Mouse (Mus musculus) liver, embryonic 12.5 days (tissue): ENCODE measurements around the gene Lctl. TPM values are rescaled to one million over a fixed set of nuclear protein-coding genes. Genes with fewer than 3 reads are reported as not detected.
"Not testable (repeated sequence)": the region's sequence is repeated elsewhere in the genome, so short reads cannot be mapped to it uniquely, and the experiment has no call there.

ENCODE experiments used
- ATAC-seq: fragments of 200-750 bp; cut with Nextera tagmentation; 2 replicates; pipeline ENCODE4 v1.8.0; 2017; ENCODE audit warnings: moderate number of reproducible peaks, mild to moderate bottlenecking, moderate library complexity
- H3K27ac ChIP-seq: fragments of 300-500 bp; sonication (generic); 2 replicates; pipeline ENCODE4 v1.5.1; 2016; ENCODE audit warnings: mild to moderate bottlenecking
- H3K27me3 ChIP-seq: fragments of 300-500 bp; sonication (generic); replicated peaks from 2 replicates; pipeline ENCODE4 v1.6.1; 2016; ENCODE audit warnings: mild to moderate bottlenecking, moderate library complexity
- H3K36me3 ChIP-seq: fragments of 300-500 bp; sonication (generic); 2 replicates; pipeline ENCODE4 v1.6.1; 2016; ENCODE audit warnings: mild to moderate bottlenecking, moderate library complexity
- H3K4me1 ChIP-seq: fragments of 300-500 bp; sonication (generic); 2 replicates; pipeline ENCODE4 v1.6.1; 2016
- H3K4me2 ChIP-seq: fragments of 300-500 bp; sonication (generic); 2 replicates; pipeline ENCODE4 v1.6.1; 2016; ENCODE audit warnings: mild to moderate bottlenecking, moderate library complexity
- H3K4me3 ChIP-seq: fragments of 300-500 bp; sonication (generic); 2 replicates; pipeline ENCODE4 v1.5.1; 2016; ENCODE audit warnings: mild to moderate bottlenecking, moderate library complexity
- H3K9ac ChIP-seq: fragments of 300-500 bp; sonication (generic); 2 replicates; pipeline ENCODE4 v1.6.1; 2016; ENCODE audit warnings: mild to moderate bottlenecking, moderate library complexity
- H3K9me3 ChIP-seq: fragments of 300-500 bp; sonication (generic); replicated peaks from 2 replicates; pipeline ENCODE4 v1.6.1; 2016; ENCODE audit warnings: mild to moderate bottlenecking, moderate library complexity
- WGBS: fragments of 180-500 bp; shearing (Covaris S2); methylation state at CpG from one replicate; pipeline ENCODE4 v1.1.7; 2016; ENCODE audit not compliant: insufficient replicate concordance; 5-methylcytosine and 5-hydroxymethylcytosine counted together
- polyA plus RNA-seq: library from polyadenylated mRNA; unstranded; fragments of >200 nt; fragmentation: Nextera tagmentation; extraction: Ambion mirVana; gene quantifications from 2 replicates; pipeline ENCODE4 v1.2.1, GENCODE M21; 2016

The Lctl gene
- polyA plus RNA-seq, 1 experiment from 2014 or later, result not detected

GRCm38 (mm10) chr9:64120584-64121277, 3.8 kb downstream of the Lctl start:
- H3K27me3 ChIP-seq, result peaks cover 5% of the 10 kb centered on the region; the same call in 1 of the 2 replicates
- H3K9me3 ChIP-seq, result no peaks in the 10 kb centered on the region
- no peaks in the 10 kb centered on the region for H3K36me3 ChIP-seq
- peak overlapping the region; percentile 34 for H3K4me3 ChIP-seq
- ATAC-seq, result peak; percentile 57; the same call in 1 of the 2 replicates
- H3K4me1 ChIP-seq, result peaks cover 16% of the 10 kb centered on the region
- no peak overlapping the region for H3K27ac ChIP-seq
- peak overlapping the region; percentile 40; the same call in 1 of the 2 replicates for H3K9ac ChIP-seq
- WGBS, result 32% methylated on average over 11 of the region's 11 CpGs
- H3K4me2 ChIP-seq, result peak overlapping the region; percentile 62

- no peak overlapping the region for H3K4me2 ChIP-seq
- H3K4me3 ChIP-seq, result no peak overlapping the region
- 80% methylated on average over 10 of the region's 10 CpGs for WGBS
- peaks cover 16% of the 10 kb centered on the region for H3K4me1 ChIP-seq
- no peak overlapping the region for H3K27ac ChIP-seq
- no peak overlapping the region for H3K9ac ChIP-seq
- H3K9me3 ChIP-seq, result no peaks in the 10 kb centered on the region
- no peaks in the 10 kb centered on the region for H3K36me3 ChIP-seq
- peaks cover 5% of the 10 kb centered on the region; the same call in 1 of the 2 replicates for H3K27me3 ChIP-seq
- no peak for ATAC-seq
Observed at GRCm38 (mm10) chr9:64122601-64123000, 5.7 kb downstream of the Lctl start.

- H3K9me3 ChIP-seq, H3K27me3 ChIP-seq, H3K9ac ChIP-seq, H3K4me2 ChIP-seq, H3K36me3 ChIP-seq, ATAC-seq, H3K27ac ChIP-seq, H3K4me3 ChIP-seq: not testable (repeated sequence)
- H3K4me1 ChIP-seq, result peaks cover 16% of the 10 kb centered on the region
- WGBS, result 59% methylated on average over 3 of the region's 3 CpGs
Observed at GRCm38 (mm10) chr9:64124846-64125245, 7.9 kb downstream of the Lctl start.

DNA sequence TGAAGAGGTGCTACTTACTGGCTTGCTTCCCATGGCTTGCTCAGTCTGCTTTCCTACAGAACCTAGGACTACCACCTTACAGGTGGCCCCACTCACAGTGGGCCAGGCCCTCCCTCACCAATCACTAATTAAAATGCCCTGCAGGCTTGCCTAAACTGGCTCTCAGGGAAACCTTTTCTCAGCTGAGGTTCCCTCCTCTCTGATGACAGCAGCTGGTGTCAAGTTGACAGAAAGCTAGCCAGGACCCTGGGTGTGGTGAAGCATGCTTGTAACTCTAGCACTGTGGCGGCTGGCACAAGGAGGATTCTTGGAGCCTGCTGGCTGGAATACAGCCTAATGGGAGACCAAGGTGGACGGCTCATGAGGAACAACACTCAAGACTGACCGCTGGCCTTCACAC, 8.4 kb downstream of the Lctl start:
- no peak overlapping the region for H3K9ac ChIP-seq
- H3K36me3 ChIP-seq, result no peaks in the 10 kb centered on the region
- H3K27me3 ChIP-seq, result peaks cover 5% of the 10 kb centered on the region; the same call in 1 of the 2 replicates
- ATAC-seq, result no peak
- H3K4me2 ChIP-seq, result no peak overlapping the region
- H3K27ac ChIP-seq, result no peak overlapping the region
- H3K4me3 ChIP-seq, result no peak overlapping the region
- H3K9me3 ChIP-seq, result no peaks in the 10 kb centered on the region
- WGBS, result 68% methylated on average over 3 of the region's 3 CpGs
- peaks cover 12% of the 10 kb centered on the region for H3K4me1 ChIP-seq

GRCm38 (mm10) chr9:64126121-64126520, 9.2 kb downstream of the Lctl start:
- Histone ChIP-seq H3K4me3 (no peak overlapping the region), H3K27me3 (peaks cover 5% of the 10 kb centered on the region; the same call in 1 of the 2 replicates), H3K4me1 (0 out of 2 replicates have a peak, but pooled peaks cover 4% of the 10 kb centered on the region), H3K36me3 (no peaks in the 10 kb centered on the region), H3K9ac (no peak overlapping the region), H3K27ac (no peak overlapping the region), H3K4me2 (no peak overlapping the region), H3K9me3 (no peaks in the 10 kb centered on the region)
- WGBS, result 45% methylated on average over 12 of the region's 12 CpGs
- no peak for ATAC-seq

- H3K4me1 ChIP-seq, result no peaks in the 10 kb centered on the region
- no peak overlapping the region for H3K9ac ChIP-seq
- H3K4me2 ChIP-seq, result no peak overlapping the region
- no peaks in the 10 kb centered on the region for H3K27me3 ChIP-seq
- H3K4me3 ChIP-seq, result no peak overlapping the region
- H3K36me3 ChIP-seq, result peaks cover 11% of the 10 kb centered on the region
- no peaks in the 10 kb centered on the region for H3K9me3 ChIP-seq
- 72% methylated on average over 6 of the region's 6 CpGs for WGBS
- ATAC-seq, result no peak
- H3K27ac ChIP-seq, result no peak overlapping the region
Observed at GRCm38 (mm10) chr9:64131623-64132022, 14.7 kb downstream of the Lctl start.

DNA sequence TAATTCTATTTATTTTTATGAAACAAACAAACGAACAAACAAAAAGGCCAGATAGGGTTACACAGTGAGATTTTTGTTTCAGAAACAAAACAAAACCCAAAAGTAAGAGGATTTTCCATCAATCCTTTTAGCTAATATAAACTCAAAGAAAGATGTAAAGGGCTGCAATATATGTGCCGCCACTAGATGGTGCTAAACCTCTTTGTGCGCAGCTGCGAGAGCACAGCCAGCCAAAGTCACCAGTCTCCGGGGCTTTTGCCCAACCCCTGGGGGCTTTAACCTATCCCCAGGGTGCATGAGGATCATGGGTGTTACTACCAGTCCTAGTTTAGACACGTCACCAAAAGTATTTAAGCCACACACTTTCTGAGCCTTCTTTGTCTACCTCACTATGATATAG, 21.9 kb downstream of the Lctl start:
- not testable (repeated sequence) for ATAC-seq, H3K9me3 ChIP-seq, H3K9ac ChIP-seq, H3K27me3 ChIP-seq, H3K4me2 ChIP-seq, H3K27ac ChIP-seq, H3K4me1 ChIP-seq, H3K4me3 ChIP-seq
- WGBS, result 12% methylated on average over 6 of the region's 6 CpGs
- H3K36me3 ChIP-seq, result peaks cover 80% of the 10 kb centered on the region

- no peak overlapping the region for H3K4me2 ChIP-seq
- ATAC-seq, result no peak
- H3K27ac ChIP-seq, result no peak overlapping the region
- peaks cover 89% of the 10 kb centered on the region for H3K36me3 ChIP-seq
- H3K4me1 ChIP-seq, result no peaks in the 10 kb centered on the region
- H3K9me3 ChIP-seq, result no peaks in the 10 kb centered on the region
- no peak overlapping the region for H3K4me3 ChIP-seq
- no peaks in the 10 kb centered on the region for H3K27me3 ChIP-seq
- H3K9ac ChIP-seq, result no peak overlapping the region
- WGBS, result 72% methylated on average over 9 of the region's 9 CpGs
Observed at GRCm38 (mm10) chr9:64139879-64140278, 22.9 kb downstream of the Lctl start.

- Histone ChIP-seq H3K27ac (no peak overlapping the region), H3K4me3 (no peak overlapping the region), H3K36me3 (peaks cover 98% of the 10 kb centered on the region), H3K4me1 (peaks cover 12% of the 10 kb centered on the region), H3K9ac (no peak overlapping the region), H3K27me3 (no peaks in the 10 kb centered on the region), H3K4me2 (no peak overlapping the region), H3K9me3 (no peaks in the 10 kb centered on the region)
- 31% methylated on average over 1 of the region's 1 CpGs for WGBS
- peak; percentile 54; the same call in 1 of the 2 replicates for ATAC-seq
Observed at GRCm38 (mm10) chr9:64156641-64157040, 39.7 kb downstream of the Lctl start.

GRCm38 (mm10) chr9:64160471-64160870, 43.5 kb downstream of the Lctl start:
- Histone ChIP-seq H3K4me3 (no peak overlapping the region), H3K4me2 (no peak overlapping the region), H3K27me3 (no peaks in the 10 kb centered on the region), H3K9ac (no peak overlapping the region), H3K27ac (no peak overlapping the region), H3K4me1 (peaks cover 12% of the 10 kb centered on the region), H3K36me3 (peaks cover 95% of the 10 kb centered on the region), H3K9me3 (no peaks in the 10 kb centered on the region)
- ATAC-seq, result no peak
- 82% methylated on average over 5 of the region's 5 CpGs for WGBS

GRCm38 (mm10) chr9:64169967-64170366, 53.0 kb downstream of the Lctl start:
- not testable (repeated sequence) for H3K4me3 ChIP-seq, H3K27me3 ChIP-seq, H3K27ac ChIP-seq, H3K9me3 ChIP-seq, ATAC-seq, H3K9ac ChIP-seq, H3K4me2 ChIP-seq
- WGBS, result 77% methylated on average over 3 of the region's 3 CpGs
- Histone ChIP-seq H3K4me1 (peaks cover 24% of the 10 kb centered on the region), H3K36me3 (peaks cover 56% of the 10 kb centered on the region)

- peak; percentile 58 for ATAC-seq
- WGBS, result 3% methylated on average over 18 of the region's 18 CpGs
- no peaks in the 10 kb centered on the region for H3K27me3 ChIP-seq
- H3K4me1 ChIP-seq, result peaks cover 43% of the 10 kb centered on the region
- H3K4me2 ChIP-seq, result peak overlapping the region; percentile 73
- peak overlapping the region; percentile 92 for H3K4me3 ChIP-seq
- H3K36me3 ChIP-seq, result peaks cover 57% of the 10 kb centered on the region
- no peaks in the 10 kb centered on the region for H3K9me3 ChIP-seq
- H3K27ac ChIP-seq, result peak overlapping the region; percentile 87
- peak overlapping the region; percentile 94 for H3K9ac ChIP-seq
Observed at GRCm38 (mm10) chr9:64172145-64172815, 55.3 kb downstream of the Lctl start.
